Mouse (Mus musculus) forelimb bud, embryonic 11.5 days (tissue): ENCODE measurements around the gene Ercc8.

Source experiments
- DNase-seq: peaks from one replicate; pipeline ENCODE4 v3.0.0-alpha.2; 2012; ENCODE audit warnings: low read depth, low spot score

Gene Ercc8

GRCm38 (mm10) chr13:108158465-108159240 is at the start of gene Ercc8, which contains the start of gene Ndufaf2:
Gene Ercc8 (plus strand): TSS chr13:108158731.
Gene Ndufaf2 (minus strand): TSS chr13:108158623.
- peak; percentile 95 for DNase-seq

- no peak for DNase-seq
These were observed 47.6 kb upstream of the Ercc8 start for GRCm38 (mm10) chr13:108110929-108111328.

GRCm38 (mm10) chr13:108113536-108113935 is 45.0 kb upstream of the Ercc8 start:
- no peak for DNase-seq

- no peak for DNase-seq
These were observed 44.3 kb upstream of the Ercc8 start for GRCm38 (mm10) chr13:108114257-108114656.

GRCm38 (mm10) chr13:108117654-108118053 is 40.9 kb upstream of the Ercc8 start:
- DNase-seq, result no peak

GRCm38 (mm10) chr13:108118188-108118587 is 40.3 kb upstream of the Ercc8 start:
- no peak for DNase-seq

GRCm38 (mm10) chr13:108119411-108120310 is 38.9 kb upstream of the Ercc8 start:
- DNase-seq, result no peak

GRCm38 (mm10) chr13:108123109-108123723 is 35.3 kb upstream of the Ercc8 start:
- DNase-seq, result no peak

- no peak for DNase-seq
These were observed 34.4 kb upstream of the Ercc8 start for GRCm38 (mm10) chr13:108124096-108124495.

- DNase-seq, result no peak
These were observed 32.3 kb upstream of the Ercc8 start for GRCm38 (mm10) chr13:108126246-108126645.

- DNase-seq, result peak; percentile 42
These were observed 31.4 kb upstream of the Ercc8 start for GRCm38 (mm10) chr13:108127130-108127529.

- no peak for DNase-seq
These were observed 30.6 kb upstream of the Ercc8 start for GRCm38 (mm10) chr13:108127883-108128282.

- no peak for DNase-seq
These were observed 29.5 kb upstream of the Ercc8 start for GRCm38 (mm10) chr13:108129070-108129469.

GRCm38 (mm10) chr13:108130737-108131136 is 27.8 kb upstream of the Ercc8 start:
- DNase-seq, result no peak

GRCm38 (mm10) chr13:108132031-108132819 is 26.3 kb upstream of the Ercc8 start:
- no peak for DNase-seq

- DNase-seq, result no peak
These were observed 22.9 kb upstream of the Ercc8 start for GRCm38 (mm10) chr13:108135617-108136016.

- DNase-seq, result no peak
These were observed 20.0 kb upstream of the Ercc8 start for GRCm38 (mm10) chr13:108138403-108138977.

- DNase-seq, result no peak
These were observed 14.4 kb upstream of the Ercc8 start for GRCm38 (mm10) chr13:108144086-108144485.

- DNase-seq, result peak; percentile 21
These were observed 6.7 kb upstream of the Ercc8 start for GRCm38 (mm10) chr13:108151782-108152181.

GRCm38 (mm10) chr13:108152650-108153372 is 5.7 kb upstream of the Ercc8 start:
- peak; percentile 74 for DNase-seq
